Mouse (Mus musculus) megakaryocyte progenitor cell, adult 5-6 weeks (primary cell): ENCODE data around the gene Ror1. TPM values are rescaled to one million over a fixed set of nuclear protein-coding genes. Genes with fewer than 3 reads are reported as not detected.

Source experiments
- ATAC-seq: replicated peaks from 2 replicates; pipeline ENCODE4 v1.8.0; 2016; ENCODE audit warnings: mild to moderate bottlenecking, moderate TSS enrichment, inconsistent platforms; ENCODE audit not compliant: poor library complexity
- total RNA-seq, 2 experiments: library from RNA; stranded (forward) in 1 of 2; stranded (reverse) in 1 of 2; fragments of 157-497, 149-512 nt in 1 of 2; fragments of 200-1000 nt in 1 of 2; gene quantifications; 2 replicates each; pipeline versions ENCODE4 v1.2.3 to v1.2.4; 2015 to 2017

The Ror1 gene
- total RNA-seq, 2 experiments from 2014 or later, result not detected

- ATAC-seq, result no peak
Measured at GRCm38 (mm10) chr4:100155731-100156130, 60.1 kb downstream of the Ror1 start.

DNA sequence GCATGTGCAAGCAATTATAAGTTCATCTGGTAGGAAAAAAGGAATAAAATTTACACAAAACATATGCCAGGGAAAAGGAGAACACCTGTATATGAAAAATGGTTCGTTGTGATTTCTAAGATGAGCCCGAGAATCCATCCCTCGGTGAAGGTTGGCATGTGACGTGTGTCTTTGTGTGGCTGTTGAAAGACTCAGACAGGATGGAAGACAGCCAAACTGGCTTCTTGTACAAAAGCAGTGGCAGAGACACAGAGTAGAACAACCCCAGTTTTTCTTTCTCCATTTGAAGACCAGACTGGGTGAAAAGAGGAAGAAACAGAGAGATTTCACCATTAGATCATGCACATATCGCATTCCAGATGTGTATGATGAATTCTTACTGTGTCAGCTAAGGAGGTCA is 62.8 kb downstream of the Ror1 start:
- ATAC-seq, result no peak

- no peak for ATAC-seq
Measured at GRCm38 (mm10) chr4:100160156-100160555, 64.6 kb downstream of the Ror1 start.

DNA sequence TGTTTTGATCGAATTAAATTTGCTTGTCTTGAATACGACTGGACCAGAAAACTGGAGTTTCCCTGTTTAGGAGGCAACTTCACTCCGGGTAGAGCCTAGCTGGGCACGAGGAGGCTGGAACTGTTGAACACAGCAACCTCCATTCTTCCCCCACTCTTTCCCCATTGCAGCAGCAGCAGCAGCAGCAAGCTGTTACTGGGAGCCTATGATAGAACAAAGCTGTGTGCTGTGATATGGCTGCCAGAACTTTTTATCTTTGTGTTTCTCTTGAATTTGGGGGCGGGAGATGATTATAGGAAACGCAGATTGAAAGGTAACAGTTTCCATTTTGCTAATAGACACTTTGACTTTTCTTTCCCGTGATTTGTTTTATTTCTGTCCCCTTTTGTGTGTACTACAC is 70.2 kb downstream of the Ror1 start:
- ATAC-seq, result no peak

DNA sequence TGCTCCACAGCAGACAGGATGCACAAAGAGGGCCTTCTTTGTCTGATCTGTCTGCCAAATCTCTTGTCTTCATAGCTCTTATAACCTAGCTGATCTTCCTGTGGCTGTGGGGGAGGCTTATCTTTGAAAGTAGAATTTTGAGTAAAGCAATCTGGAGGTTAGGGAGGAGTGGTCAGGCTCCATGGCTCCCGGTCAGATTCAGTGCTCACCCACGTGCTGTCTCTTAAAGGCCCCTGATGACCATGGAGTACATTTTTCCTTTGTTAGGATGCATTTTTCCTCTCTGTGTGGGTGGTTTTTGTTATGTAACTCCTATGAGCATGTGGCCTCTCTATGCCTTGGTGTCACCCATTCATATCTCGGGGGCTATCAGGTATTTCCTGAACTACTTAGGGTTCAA is 71.3 kb downstream of the Ror1 start:
- no peak for ATAC-seq

DNA sequence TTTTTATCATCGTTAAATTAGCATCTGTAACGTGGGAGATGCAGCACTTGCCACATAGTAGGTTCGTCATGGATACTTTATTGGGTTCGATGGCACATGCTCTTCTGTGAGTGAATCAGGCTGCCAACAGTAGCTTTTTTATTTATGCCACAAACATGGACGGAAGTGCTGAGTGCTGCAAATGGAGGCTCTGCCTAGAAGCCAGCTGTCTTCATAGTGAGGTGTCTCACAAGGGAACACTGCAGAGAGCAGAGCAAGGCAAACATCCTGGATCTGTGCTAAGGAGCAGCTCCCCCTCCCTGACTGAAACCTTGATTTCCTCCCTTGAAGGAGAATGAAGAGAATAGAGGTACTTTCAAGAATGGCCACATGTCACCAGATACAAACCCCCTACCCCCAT is 74.1 kb downstream of the Ror1 start:
- no peak for ATAC-seq

- peak; percentile 17; the same call in 1 of the 2 replicates for ATAC-seq
Measured at GRCm38 (mm10) chr4:100170161-100170650, 74.6 kb downstream of the Ror1 start.

- no peak for ATAC-seq
Measured at GRCm38 (mm10) chr4:100170743-100171142, 75.2 kb downstream of the Ror1 start.

DNA sequence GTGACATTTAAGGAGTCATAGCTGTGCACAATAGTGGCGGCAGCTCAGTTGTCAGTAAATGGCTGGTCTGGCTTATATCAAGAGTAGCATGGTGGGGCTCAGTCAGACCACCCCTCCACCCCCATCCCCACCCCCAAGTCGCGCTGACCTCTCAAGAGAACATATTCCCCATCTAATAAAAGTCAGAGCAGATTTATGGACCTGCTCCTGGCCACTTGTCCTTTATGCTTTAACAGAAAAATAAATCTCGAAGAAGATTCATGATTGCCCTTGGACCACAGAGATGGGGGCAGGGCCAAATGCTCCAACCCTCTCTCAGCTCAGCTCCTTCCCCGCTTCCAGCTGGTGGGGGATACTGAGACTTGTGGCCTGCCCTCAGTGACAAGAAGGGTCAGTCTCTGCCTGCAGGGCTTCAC is 75.9 kb downstream of the Ror1 start:
- ATAC-seq, result no peak

DNA sequence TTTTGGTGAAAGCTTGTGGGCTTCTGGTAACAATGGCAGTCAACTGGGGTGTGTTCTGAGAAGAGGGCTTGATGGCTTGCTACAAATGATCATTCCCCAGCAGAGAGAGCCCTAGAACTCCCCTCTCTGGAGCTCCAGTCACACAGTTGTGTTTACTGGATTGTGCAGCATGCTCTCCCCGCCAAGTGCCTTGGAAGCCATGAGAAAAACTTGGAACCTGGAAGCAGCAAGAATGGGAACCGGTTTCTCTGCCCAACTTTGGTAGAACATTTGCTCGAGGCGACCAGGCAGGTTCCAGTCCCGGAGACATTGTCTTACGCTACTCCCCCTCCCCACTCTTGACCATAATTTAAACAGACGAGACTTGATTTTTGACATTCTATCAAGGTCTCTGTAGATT is 80.0 kb downstream of the Ror1 start:
- no peak for ATAC-seq

DNA sequence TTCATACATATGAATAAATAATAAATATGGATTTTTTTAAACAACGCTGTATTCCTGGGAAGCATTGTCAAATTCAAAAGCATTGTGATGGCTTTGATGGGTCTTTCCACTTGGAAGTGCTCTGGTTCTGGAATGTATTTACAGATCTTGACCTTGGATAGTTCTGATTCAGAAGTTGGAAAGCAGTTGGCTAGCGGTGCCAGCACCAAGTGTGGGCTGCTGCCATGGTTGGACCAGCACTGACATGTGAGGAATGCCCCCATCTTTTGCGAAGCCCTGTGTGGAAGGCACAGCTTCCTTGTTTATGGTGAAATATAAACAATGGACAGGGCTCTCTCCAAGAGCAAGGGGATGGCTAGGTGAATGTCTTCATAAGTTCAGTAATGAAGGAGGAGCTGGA is 82.7 kb downstream of the Ror1 start:
- no peak for ATAC-seq

GRCm38 (mm10) chr4:100181676-100182075 is 86.1 kb downstream of the Ror1 start:
- no peak for ATAC-seq

DNA sequence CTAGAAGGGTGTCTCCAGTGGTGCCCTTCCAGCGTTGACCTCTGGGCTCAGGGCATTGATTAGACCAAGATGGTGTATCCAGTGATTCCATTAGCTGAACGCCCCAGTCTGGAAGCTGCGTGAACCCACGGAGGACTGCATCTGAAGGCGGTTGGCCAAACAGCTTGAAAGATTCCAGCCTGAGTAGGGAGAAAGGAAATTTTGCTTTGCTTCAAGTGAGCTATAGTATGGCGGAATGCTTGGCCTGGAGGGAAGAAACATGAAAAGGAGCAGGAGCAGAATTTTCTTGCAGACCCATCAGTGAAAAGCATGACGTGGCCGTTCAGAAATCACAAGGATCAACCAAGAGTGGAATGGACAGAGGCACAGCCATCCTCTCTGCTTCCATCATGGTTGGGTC is 91.2 kb downstream of the Ror1 start:
- no peak for ATAC-seq

DNA sequence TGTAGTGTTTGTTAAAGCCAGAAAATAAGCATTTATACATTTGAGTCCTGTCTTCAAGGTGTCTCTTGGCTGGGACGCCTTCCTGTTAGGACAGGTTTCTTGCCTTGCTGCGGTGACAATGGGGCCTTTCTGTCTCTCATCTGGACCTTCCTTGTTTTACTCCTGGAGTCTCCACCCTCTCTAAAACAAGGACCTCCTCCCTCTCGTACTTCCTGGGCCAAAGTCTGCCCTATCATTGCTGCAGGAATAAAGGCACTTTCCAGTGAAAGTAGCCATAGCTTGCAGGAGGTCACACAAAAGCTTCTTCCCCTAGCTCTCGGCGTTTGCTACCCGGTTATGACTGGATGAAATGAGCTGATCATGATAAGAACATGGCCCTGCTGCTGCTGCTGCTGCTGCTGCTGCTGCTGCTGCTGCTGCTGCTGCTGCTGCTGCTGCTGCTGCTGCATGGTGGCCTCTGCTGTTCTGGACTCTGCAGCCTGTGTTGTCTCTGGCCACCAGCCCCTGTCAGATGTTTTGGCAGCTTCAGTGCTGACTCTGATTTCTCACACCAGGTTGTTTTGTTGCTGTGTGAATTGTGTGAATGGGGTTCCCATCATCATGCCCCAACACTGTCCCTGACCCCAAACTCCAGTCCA is 92.1 kb downstream of the Ror1 start:
- no peak for ATAC-seq

DNA sequence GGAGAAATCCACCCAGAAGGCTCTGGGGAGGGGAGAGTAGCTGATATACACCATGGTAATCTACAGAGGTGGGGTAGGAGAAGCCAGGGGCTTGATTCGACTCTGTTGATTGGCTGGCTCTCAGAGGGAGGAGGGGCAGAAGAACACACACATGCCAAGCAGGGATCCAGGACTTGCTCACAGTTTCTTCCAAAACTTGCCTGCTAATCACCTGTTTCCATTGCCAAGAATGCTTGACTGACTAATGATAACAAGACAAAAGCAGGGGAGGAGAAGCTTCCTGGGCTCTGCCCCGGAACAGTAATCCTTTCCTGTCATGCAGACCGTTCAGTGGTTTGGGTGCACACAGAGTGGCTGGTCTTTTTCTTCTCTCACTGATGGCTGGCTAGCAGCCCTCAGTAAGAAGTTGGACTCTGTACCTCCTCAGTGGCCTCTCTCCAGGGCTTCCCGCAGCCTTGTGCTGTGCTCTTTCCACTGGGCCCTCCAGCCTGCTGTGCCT is 92.7 kb downstream of the Ror1 start:
- no peak for ATAC-seq

GRCm38 (mm10) chr4:100191483-100191882 is 95.9 kb downstream of the Ror1 start:
- no peak for ATAC-seq

DNA sequence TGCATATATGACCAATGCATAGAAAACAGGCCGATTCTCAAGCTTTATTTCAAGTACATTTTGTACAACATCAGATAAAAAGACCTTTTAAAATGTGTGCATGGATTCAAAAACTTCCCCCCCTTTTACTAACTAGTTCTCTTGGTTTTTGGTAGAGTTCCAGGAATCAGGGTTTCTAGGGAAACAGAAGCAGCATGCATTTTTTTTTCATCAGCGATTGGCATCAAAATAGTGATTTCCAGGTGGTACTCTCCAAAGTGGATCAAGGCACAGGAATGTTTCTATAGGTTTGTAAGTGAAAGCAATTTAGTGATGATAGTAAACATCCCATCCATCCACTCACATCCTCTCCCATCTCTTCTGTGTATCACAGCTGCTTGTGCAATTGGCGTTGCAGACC is 98.5 kb downstream of the Ror1 start:
- no peak for ATAC-seq

GRCm38 (mm10) chr4:100196255-100196793 is 100.7 kb downstream of the Ror1 start:
- no peak for ATAC-seq

DNA sequence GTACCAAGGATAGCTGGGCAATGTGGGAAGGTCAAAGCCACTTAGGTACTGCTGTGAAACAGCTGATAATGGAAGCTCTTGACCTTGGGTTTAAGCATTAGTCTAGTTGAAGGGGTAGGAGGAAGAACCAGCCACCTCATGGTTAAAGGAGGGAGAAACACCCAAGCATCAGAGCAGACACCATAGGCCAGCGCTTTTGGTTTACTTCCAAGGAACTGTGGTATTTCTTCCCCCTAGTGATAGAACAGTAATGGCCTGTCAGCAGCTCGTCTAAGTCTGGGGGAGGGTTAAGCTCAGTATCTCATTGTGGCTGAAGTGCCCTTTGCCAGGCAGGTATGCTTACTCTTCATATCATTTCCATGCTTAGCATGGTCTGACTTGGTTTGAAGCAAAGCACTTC is 102.7 kb downstream of the Ror1 start:
- ATAC-seq, result no peak

- ATAC-seq, result no peak
Measured at GRCm38 (mm10) chr4:100201322-100201721, 105.7 kb downstream of the Ror1 start.

DNA sequence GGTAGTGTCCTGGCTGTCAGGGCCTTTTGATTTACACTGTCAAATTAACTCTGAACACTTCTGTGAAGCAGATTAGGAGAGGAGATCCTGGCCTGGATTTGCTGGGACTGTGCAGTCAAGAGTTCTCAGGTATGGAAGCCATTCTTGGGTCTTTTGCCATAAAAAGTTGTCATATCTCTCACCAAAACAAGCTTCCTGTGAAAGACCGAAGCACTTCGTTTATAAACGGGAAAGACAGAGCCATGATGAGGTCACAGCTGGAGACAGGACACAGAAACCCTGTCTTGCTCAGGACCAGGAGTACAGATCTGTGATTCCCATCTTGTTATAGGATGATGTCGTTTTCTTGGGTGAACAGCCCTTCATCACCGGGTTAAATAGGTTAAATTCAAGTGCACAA is 107.5 kb downstream of the Ror1 start:
- no peak for ATAC-seq

- ATAC-seq, result no peak
Measured at GRCm38 (mm10) chr4:100203688-100204087, 108.1 kb downstream of the Ror1 start.

GRCm38 (mm10) chr4:100204381-100204780 is 108.8 kb downstream of the Ror1 start:
- no peak for ATAC-seq
